Mouse (Mus musculus): Measurements from ENCODE around the gene Zbtb20.

The Zbtb20 gene

DNA sequence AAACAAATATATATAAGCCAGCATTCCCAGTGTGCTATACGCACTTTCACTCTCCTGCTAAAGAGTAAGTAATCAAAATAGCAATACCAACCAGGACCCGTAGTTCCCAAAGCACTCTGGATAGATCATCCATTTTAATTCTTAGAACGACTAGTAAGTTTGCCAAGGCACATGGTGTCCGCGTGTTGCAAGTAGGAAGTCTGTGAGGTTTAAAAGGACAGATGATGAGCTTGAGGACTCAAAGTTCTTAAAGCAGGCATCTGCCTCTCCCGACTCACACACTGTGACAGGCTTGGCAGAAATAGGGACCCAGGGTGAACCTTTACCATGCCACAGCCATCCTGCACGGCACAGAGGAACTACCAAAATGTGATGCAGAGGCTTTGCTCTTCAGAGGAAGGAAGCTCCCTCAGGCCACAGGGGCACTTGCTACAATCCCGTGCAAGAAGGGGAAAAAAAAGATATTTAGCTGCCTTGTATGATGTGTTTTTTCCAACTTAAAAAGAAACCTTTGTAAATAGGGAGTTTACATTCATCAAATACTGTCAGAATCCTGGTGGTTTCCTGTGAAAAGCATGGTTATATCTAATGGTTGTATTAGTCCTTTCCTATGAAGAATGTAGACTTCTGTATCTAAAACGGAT lies 619.6 kb downstream of the Zbtb20 start:
- DNase-seq, result no peak

DNA sequence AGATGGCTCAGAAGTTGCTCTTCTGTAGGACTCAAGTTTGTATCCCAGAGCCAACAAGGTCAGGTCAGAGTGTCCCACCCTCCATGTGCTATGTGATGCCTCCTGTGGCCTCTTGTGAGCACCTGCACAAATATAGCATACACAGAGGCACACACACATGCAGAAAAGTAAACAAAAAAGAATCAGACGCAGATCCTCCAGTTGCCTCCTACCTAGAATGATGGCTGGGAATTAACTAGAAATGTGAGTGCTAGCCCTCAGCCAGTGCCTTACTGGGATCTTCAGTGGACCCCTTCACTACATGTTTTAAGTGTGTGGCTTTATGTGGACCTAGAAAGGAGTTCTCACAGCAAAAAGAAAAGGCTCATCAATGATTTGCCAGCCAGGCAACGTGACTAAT lies 621.4 kb downstream of the Zbtb20 start:
- no peak for DNase-seq

DNA sequence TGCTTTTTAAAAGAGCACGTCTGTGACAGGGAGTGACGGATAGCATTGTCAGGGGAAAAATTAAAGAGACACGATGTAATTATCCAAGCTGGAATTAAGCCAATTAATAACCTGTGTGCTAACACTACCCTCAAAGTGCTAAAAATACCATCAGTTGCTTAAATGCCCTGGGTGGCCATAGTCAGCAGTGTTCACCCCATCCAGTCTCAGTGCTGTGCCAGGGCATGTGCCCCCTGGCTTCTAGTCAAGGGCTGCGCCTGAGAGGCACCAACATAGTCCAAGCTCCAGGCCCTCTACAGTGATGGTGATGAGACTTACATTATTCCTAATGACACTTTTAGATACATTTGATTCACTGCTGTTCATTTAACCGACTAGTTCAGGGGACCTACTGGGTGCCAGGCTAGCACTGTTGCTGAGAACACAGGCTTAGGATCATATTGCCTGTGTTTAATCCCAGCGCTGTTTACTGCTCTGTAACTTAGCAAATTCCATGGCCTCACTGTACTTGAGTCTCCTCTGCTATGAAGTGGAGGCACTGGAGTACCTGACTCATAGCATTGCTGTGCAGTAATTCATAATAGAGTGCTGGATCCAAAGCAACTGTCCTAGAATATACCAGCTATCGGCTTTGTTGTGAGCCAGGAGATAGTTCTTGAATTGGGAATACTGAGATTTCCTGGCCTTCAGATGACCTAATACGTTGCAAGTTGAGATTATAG lies 624.6 kb downstream of the Zbtb20 start:
- peak in 1 of 2 experiments; percentile 46 for DNase-seq

DNA sequence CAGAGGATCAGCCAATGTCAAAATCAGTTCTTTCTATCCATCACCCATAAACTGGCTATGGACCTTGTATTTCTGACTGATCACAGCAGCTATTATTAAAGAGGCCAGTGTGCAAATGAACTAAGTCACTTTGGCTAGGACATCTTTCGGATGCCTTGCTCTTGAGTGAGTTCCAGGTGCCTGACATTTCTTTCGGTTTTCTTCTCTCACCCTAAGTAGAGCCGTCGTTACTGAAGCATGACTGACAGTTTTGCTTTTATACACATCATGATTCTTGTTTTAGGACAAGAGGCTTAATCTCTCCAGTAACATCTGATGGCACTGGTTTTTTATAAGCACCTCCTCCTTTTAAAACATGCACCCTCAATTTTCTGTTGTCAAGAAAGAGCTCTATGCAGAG lies 625.6 kb downstream of the Zbtb20 start:
- DNase-seq, result peak in 1 of 2 experiments; percentile 40

DNA sequence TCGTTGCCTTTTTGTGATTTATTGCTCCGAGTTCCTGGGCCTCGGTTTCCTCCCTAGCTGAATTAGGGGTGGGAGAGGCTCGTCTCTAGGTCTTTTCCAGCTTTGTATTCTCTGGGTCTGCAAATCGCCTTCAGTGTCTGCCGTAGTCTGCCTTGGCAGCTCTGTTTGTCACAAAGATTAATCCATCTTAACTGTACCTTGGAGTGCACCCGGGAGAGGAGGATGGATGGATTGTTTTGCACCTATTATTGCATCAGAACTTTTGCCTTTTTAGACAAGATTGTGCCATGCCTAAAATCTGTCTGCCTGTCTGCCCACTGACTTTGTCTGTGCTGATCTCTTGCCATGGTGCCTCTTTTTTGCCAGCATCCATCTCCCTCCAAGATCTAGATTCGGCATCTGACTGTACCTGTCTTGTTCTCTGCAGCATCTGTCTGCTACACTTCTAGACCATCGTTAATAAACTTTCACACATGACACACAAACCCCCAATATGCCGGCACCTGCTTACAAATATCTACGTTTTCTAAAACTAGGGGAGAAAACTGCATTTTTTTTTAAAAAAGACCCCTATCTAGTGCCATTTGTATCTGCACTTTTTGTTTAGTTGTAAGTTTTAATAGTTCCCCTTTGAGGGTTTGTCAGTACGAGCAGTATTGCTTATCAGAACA lies 626.8 kb downstream of the Zbtb20 start:
- peak in 1 of 2 experiments; percentile 49 for DNase-seq

DNA sequence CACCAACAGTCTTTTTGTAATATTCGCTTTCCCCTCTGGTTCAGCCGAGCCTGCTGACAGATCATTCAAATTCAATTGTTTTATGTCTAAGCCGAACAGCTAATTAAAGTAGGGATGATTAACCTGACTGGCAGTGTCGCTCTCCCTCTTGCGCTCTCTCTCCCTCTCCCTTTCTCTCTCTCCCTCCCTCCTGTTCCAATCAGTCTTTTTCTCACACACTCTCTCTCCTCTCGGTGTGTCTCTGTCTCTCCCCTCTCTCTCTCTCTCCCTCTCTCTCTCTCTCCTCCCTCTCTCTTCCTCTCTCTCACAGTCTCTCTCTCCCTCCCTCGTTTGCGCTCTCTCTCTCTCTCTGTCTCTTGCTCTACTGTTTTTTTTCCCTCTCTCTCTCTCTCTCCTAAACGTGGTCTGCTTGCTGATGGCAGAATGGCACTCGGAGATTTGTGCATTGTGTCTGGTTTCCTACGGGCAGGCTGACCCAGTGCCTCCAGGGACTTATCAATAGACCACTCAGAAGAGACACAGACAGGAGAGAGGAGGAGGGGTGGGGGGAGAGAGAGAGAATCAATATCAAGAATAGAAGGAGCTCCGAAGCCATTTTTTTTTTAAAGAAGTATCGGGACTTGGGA lies 627.4 kb downstream of the Zbtb20 start:
- peak; percentile 44 to 56 for DNase-seq

DNA sequence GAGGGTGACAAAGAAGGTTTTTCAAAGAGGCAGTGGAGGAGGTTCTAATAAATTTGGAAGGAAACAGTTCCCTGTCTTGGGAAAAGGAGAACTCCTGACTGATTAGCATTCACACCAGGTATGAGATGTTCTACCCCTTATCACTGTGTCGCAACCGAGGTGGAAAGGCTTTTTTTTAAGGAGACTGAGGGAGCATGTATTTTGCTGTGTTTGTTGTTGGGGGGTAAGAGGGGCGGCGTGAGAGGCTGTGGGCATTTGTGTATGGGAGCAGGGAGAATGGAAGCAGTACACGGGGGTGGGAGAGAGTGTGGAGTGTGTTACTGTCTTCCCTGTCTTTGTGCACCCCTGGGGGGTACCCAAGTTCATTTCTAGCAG lies 627.9 kb downstream of the Zbtb20 start:
- peak; percentile 40 to 63 for DNase-seq

DNA sequence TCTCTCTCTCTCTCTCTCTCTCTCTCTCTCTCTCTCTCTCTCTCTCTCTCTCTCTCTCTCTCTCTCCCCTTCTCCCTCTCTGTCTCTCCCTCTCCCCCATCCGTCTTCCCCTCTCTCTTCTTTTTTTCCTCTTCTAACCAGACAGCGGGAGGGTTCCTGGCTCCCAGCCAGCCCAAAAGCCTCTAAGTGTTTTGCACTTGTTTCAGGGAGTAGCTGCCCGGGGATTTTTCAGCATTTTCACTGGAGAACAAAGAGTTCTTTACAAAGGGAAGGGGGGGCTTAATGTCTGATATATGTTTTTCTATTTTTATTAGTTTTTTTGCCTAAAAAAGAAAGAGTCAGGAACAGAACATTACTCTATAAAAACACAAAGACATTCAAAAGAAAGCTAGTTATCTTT lies 628.5 kb downstream of the Zbtb20 start:
- peak; percentile 83 to 86 for DNase-seq

DNA sequence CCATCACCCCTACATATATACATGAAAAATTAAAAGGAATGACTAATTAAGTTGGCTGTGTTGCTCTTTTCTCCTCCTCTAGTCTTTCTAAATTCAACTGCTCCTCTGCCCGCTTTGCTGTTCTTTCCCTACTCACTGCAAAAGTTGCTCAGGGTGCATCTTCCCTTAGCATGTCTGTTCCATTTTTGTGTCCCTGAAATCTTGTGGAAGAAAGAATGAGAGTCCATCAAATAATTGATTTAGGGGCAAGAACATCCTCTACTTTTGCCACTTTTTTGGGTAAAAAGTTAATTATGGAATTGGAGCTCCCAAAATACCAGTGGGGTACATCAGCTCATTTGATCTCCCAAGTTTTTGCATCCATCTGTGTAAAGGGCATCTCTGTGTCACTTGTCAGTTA lies 628.9 kb downstream of the Zbtb20 start:
- DNase-seq, result no peak

DNA sequence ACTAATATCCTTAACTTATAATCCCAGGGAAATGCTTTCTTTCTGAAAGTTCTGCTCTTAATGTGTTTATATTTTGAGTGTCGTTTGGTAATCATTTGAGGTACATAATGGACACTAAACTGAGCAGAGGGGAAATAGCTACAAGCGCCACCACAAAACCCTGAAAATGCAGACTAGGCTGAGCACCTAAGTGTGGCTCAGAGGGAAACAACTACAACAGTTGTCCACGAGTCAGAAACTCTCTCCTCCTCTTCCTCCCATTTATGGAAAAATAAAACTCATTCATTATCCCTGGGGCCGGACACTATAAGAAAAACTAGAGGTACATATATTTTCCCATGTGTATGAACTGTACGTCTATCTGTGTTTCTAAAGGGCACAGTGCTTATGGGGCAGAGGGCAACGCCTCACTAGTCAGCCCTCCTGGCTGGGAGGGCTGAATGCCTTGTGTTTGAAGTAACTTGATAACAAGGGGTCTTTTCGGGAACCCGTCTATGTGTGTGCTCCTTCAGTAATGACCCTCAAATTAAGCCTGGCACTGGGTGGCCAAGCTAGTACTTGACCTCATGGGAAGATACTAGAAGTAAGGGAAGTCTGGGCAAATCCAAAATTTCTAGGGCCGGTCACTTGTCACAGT lies 629.8 kb downstream of the Zbtb20 start:
- peak in 1 of 2 experiments; percentile 50 for DNase-seq

DNA sequence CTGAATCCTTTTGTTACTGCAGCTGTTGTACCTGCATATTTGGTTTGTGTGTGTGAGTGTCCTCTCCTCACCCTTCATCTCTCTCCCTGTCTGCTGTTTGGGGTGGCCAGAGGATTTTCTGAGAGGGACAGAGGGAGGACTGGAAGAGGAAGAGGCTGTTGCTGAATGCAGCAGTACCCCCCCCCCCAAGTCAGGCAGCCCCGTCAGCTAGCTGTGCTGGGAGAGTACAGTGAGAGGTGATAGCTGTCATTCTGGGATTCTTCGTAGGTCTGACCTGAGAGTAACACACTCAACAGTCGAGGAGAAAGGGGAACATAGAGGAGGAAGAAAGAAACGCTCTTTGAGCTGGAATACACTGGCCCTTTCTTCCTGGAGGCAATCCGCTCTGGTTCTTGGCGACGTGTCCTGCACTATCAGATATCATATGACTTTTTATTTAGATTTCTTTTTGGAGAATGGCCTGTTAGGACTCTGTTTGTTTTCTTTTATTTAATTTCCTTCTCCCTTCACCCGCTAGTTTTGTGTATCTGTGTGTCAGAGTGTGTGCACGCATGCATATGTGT lies 630.6 kb downstream of the Zbtb20 start:
- peak in 1 of 2 experiments; percentile 42 for DNase-seq

DNA sequence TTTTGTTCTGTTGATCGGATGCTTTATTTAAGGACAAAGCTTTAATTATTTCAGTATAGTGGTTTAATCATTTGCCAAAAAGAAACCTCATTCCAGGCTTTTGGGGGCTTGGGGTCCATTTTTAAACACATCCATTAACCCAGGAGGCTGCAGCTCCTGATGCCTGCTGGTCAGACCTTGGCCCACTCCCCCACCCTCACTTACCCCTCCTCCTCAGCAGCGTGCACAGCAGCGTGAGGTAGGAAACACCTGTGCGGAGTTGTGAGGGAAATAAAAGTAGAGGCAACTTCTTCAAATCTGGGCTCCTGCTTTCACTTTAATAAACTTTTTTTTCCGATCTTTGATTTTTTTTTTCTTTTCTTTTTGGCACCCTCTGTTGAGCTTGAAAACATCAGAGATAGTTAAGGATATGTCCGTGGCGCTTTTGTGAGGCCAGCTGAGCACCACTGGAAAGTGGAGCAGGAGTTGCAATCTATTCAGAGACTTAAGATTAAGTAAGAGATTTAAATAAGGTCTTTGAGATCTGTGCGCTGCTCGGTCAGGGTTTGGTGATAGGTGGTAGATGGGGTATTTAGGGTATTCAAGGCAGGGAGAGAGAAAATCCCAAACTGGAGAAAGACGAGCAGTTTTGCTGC lies 631.2 kb downstream of the Zbtb20 start:
- DNase-seq, result peak; percentile 45 to 48

DNA sequence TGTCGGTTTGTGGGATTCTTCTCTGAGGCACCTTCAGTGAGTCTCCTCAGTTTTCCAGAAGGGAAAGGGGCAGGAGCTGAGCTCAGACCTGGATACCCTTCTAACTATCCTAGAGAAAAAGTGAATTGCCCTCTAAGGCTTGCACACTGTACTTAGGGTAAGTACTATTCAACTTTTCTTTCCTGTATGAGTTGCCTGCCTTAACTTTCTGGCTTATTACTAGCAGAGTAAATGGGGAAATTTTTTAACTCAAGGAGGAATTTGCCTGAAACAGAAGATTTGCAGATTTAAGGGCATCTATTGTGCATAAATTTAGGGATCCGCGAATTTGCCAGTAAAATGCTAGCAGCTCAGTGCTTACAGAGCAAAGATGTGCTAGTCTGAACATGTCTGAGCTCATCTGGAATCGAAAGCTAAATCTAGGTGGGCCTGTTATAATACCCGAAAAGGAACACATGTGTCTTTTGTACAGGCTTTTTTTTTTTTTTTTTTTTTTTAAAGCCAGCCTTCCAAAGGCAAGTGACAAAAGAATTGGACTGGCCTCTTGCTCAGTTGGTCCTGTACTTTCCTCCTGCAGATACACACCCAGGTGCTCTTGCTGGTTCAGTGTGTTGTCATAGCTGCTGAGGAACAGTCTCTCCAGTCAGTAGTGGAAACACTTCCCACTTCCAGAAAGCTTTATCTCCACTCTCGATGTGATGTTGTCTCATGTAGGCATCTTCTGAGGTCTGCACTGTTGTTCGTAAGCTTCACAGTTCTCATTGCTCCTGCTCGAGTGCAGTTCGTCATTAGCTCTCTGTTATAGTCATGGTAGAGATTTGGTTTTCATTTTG lies 632.7 kb downstream of the Zbtb20 start:
- peak in 1 of 2 experiments; percentile 50 for DNase-seq

DNA sequence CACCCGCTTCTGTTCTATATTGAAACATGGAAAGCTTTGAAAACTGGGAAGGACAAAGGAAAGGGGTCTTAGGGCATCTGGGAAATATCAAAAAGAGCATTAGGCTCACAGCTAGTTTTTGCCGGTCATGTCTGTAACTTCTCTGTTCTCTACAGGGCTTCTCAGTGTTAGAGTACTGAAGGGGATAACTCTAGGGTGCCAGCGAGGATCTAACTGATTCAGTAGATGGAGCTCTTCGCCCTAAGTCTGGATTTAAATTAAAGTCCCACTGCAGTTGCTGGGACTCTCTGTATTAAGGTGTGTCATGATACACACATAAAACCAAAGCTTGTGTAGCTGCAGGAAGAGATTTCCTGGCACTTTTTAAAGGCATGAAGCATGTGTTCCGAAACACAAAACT lies 634.8 kb downstream of the Zbtb20 start:
- peak in 1 of 2 experiments; percentile 41 for DNase-seq

DNA sequence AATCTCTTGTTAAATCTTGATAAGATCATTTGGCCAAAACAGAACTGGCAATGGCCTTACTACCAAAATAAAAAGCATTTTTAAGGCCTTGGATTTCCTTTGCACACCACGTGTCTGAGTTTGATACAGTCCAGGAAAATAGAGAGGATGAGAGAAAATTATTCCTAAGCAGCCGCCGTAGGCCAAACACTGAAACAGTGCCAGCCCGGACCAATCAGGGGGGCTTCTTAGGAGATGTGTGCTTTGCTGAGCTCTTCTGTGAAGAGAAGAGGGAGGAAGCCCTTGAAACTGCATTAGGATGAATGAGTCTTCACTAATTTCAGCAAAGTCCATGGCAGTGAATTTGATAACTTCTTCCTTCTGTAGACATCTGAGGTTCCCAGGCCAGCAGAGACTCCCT lies 635.9 kb downstream of the Zbtb20 start:
- no peak for DNase-seq

DNA sequence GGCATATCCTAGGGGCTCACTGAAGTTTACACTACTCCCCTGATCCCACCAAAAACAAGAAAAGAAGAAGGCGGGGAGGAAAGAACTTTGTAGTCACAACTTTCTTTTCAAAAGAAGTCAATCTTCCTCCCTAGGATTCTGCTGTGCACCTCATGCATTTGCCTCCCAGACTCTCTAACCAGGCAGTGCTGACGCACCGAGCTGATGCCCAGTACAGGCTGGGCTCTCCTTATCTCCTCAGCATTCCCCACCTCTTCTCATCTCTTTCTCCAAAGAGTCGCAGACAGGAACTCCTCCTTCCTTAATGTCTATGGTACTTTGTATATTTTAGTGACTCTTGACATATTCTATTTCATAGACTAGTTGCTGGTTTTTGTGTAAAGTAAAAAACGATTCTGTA lies 638.3 kb downstream of the Zbtb20 start:
- DNase-seq, result no peak

DNA sequence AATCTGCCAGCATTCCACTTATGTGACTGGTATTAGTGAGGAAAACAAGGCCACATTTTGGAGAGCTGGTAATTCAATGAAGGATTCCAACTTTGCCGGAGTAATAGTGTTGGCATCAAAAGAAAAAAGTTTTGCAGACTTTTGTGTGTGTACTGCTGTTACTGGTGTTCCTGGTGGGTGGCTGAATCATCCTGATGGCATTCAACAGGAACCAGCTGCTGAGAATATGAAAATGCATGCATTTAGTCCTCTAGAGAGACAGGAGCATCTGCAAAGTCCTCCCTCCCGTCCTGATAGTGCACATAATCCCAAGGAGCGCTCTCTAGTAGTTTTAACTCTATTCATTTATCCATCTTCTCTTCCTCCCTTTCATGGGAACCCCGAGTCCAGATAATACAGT lies 639.9 kb downstream of the Zbtb20 start:
- no peak for DNase-seq

DNA sequence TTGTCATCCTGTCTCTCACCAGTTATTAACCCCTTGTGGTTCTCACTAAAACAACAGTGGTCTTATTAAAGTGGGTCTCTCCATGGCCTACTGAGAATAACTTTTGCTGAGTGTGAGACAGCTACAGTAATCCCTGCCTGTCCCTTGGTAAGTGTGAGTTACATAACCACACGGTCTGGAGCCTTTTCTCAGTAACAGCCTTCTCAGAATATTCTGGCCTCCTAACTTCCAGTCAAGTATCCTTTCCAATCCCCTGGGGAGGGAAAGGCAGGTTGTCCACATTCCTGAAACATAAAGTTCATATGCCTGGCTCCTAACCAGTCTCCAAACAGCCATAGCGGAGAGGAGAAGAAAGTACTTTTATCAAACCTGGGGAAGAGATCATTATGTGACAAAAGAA lies 644.6 kb downstream of the Zbtb20 start:
- DNase-seq, result no peak

DNA sequence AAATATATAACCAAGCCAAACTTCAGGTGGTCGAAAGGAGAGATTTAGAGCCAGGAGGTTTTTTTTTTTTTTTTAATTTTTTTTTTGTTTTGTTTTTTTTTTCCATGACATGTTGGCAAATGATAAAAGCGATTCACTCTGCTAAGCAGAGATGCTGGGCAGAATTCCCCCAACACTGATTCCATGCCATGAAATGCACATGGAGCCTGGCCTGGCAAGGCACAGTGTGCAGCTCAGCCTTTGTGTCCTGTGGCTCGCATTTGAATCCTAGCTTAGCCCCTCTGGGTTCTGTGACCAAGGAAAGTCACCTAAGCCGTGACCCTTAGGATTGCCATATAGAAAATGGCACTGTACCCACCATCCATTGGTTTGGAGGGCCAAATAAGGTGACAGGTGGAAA lies 646.8 kb downstream of the Zbtb20 start:
- no peak for DNase-seq

DNA sequence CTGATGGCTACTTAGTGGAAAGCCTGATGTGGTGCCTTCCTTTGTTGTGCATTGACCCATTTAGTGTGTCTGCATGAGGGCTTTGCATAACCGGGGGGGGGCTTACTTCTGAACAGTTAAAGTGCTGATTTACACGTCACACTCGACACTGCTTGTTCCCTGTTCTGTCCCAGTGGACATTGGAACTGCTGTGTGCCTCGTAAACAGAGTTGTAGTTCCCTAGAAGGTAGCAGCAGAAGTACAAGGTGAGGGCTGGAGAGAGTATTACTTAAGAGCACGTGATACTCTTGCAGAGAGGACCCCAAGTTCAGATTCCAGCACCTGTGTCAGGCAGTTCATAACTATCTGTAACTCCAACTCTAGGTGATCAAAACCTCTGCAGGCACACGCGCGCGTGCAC lies 648.5 kb downstream of the Zbtb20 start:
- DNase-seq, result no peak

DNA sequence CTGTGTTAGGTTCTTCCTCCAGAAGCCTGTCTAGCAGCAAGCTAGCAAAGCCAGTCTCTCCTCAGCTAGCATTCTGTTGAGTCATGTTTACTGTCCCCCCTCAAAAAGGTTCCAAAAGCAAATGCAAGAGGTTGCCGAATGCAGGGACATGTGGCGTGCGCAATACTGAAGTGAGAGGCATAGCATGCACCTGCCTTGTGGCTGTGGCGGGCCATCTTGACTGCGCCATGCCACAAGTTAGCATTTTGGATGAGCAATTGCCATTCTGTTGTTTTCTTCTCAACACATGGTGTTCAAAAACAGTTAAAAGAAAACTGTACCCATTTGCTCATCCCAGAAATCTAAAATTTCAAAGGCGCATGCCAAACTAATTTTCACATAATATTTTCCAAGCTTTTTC lies 649.9 kb downstream of the Zbtb20 start:
- DNase-seq, result no peak
